Mouse (Mus musculus) liver, postnatal 0 days (tissue): ENCODE data around the gene Pacrg. TPM values are rescaled to one million over a fixed set of nuclear protein-coding genes. Genes with fewer than 3 reads are reported as not detected.

Experiments used
- ATAC-seq: fragments of 200-750 bp; cut with Nextera tagmentation; 2 replicates; pipeline ENCODE4 v1.8.0; 2017; ENCODE audit warnings: mild to moderate bottlenecking, moderate library complexity
- DNase-seq: peaks from one replicate; pipeline ENCODE4 v3.0.0-alpha.2; 2016
- H3K27ac ChIP-seq: fragments of 300-500 bp; sonication (generic); 2 replicates; pipeline ENCODE4 v1.5.1; 2014; ENCODE audit warnings: antibody characterized with exemption, moderate library complexity, mild to moderate bottlenecking, low read depth
- H3K27me3 ChIP-seq: fragments of 300-500 bp; sonication (generic); 2 replicates; pipeline ENCODE4 v1.6.1; 2014; ENCODE audit warnings: low read length, control low read depth, mixed read lengths; ENCODE audit not compliant: insufficient read depth
- H3K36me3 ChIP-seq: fragments of 300-500 bp; sonication (generic); replicated peaks from 2 replicates; pipeline ENCODE4 v1.6.1; 2014; ENCODE audit warnings: mild to moderate bottlenecking, control low read depth, low read length, moderate library complexity, mixed read lengths; ENCODE audit not compliant: insufficient read depth
- H3K4me1 ChIP-seq: fragments of 300-500 bp; sonication (generic); 2 replicates; pipeline ENCODE4 v1.6.1; 2014; ENCODE audit warnings: antibody characterized with exemption, mild to moderate bottlenecking, control low read depth; ENCODE audit not compliant: insufficient read depth
- H3K4me2 ChIP-seq: fragments of 300-500 bp; sonication (generic); 2 replicates; pipeline ENCODE4 v1.6.1; 2014; ENCODE audit warnings: low read depth, mild to moderate bottlenecking, low read length, moderate library complexity, mixed read lengths
- H3K4me3 ChIP-seq: fragments of 300-500 bp; sonication (generic); 2 replicates; pipeline ENCODE4 v1.5.1; 2014; ENCODE audit warnings: low read depth, low read length
- H3K9ac ChIP-seq: fragments of 300-500 bp; sonication (generic); replicated peaks from 2 replicates; pipeline ENCODE4 v1.6.1; 2014; ENCODE audit warnings: mild to moderate bottlenecking, moderate library complexity
- H3K9me3 ChIP-seq: fragments of 300-500 bp; sonication (generic); 2 replicates; pipeline ENCODE4 v1.6.1; 2016; ENCODE audit warnings: mild to moderate bottlenecking, control low read depth, low read length, mixed read lengths
- CTCF ChIP-seq: sonication (generic); IDR thresholded peaks from 2 replicates; pipeline ENCODE4 v1.5.1; 2016; ENCODE audit warnings: antibody characterized with exemption, low read depth
- EP300 ChIP-seq: IDR thresholded peaks from 2 replicates; pipeline ENCODE4 v1.6.1; 2016; ENCODE audit warnings: antibody characterized with exemption, low read depth, mild to moderate bottlenecking
- WGBS: fragments of 180-500 bp; shearing (Covaris S2); extraction: QIAGEN DNeasy Blood & Tissue Kit; methylation state at CpG from one replicate; pipeline ENCODE4 v1.1.7; 2014; ENCODE audit not compliant: insufficient replicate concordance; 5-methylcytosine and 5-hydroxymethylcytosine counted together
- polyA plus RNA-seq: library from polyadenylated mRNA; unstranded; fragments of >200 nt; fragmentation: Nextera tagmentation; extraction: Ambion mirVana; gene quantifications from 2 replicates; pipeline ENCODE4 v1.2.1, GENCODE M21; 2015

The Pacrg gene
- polyA plus RNA-seq, 1 experiment from 2014 or later: not detected

DNA sequence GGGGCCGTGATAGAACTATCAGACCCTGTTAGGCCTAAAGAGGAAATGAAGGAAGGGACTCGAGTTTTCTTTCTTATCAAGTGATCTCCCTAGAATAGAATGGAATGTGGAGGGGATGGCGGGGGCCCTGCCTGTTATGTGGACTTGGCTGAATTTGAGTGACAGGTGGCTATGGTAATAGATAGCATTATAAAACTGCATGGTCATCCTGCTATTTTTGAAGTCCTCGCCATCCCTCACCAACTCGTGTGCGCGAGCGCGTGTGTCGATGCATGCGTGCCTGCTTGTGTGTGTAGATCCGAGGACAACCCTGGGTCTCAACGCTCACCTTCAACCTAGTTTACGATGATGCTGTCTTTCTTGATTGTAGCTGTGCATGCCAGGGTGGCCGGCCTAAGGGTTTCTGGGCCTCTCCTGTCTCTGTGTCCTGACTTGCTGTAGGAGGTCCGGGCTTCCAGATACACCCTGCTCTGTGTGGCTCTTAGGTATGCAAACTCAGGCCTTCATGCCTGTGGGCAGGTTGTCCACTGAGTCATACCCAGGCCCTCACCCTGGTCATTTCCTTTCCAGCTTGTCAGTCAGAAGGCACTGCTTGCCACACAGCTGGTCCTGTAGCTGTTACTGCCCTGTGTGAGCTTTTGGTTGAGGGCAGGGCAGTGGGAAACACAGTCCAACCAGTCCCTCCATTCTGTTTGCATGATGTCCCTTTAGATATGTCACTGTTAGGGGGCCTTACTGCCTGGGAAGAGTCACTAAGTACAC lies 287.6 kb downstream of the Pacrg start:
- 83% methylated on average over 16 of the region's 16 CpGs for WGBS
- Histone ChIP-seq H3K27ac (no peak overlapping the region), H3K36me3 (no peaks in the 10 kb centered on the region), H3K4me3 (no peak overlapping the region), H3K4me2 (no peak overlapping the region), H3K9ac (no peak overlapping the region), H3K27me3 (no peaks in the 10 kb centered on the region), H3K4me1 (0 out of 2 replicates have a peak, but pooled peaks cover 2% of the 10 kb centered on the region), H3K9me3 (no peaks in the 10 kb centered on the region)
- DNase-seq: no peak
- TF ChIP-seq CTCF (no peak), EP300 (no peak)
- ATAC-seq: no peak

DNA sequence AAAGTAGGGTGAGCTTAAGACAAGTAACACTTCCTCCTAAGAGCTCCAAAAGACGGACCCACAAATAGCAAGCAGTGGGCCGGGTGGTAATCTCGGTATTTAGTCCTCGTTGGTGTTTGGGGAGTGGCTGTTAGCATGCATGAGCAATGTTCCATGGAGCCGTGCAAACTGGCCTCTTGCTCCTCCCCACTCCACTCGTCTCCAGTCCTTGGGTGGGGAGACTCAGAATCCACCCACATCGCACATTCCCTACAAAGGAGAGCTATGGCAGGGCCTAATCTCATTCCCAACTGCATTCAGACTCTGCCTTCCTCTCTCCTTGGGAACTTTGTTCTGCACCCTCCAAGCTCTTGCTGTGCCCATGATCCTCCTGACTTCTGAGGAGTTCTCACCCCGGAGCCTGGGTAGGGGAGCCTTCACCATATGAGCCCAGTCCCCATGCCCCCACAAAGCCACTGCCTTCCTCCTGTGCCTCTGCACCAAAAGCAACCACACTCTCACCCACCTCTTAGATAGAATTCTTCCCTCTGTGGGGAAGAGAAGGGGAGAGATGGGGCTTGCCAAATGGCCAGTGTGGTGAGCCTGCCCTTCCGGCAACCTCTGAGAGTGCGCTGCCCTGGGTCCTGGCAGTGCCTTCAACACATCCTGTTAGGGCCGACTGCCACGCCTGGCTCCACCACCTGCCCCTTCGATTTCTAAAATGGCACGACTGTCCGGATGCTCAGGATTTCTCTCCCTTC lies 289.2 kb downstream of the Pacrg start:
- no peak overlapping the region for H3K4me3 ChIP-seq
- DNase-seq: no peak
- no peaks in the 10 kb centered on the region for H3K9me3 ChIP-seq
- WGBS: 72% methylated on average over 15 of the region's 15 CpGs
- ATAC-seq: no peak
- no peak for TF ChIP-seq CTCF
- TF ChIP-seq EP300: no peak
- no peaks in the 10 kb centered on the region for H3K27me3 ChIP-seq
- no peaks in the 10 kb centered on the region for H3K4me1 ChIP-seq
- H3K27ac ChIP-seq: no peak overlapping the region
- no peaks in the 10 kb centered on the region for H3K36me3 ChIP-seq
- H3K4me2 ChIP-seq: no peak overlapping the region
- no peak overlapping the region for H3K9ac ChIP-seq

DNA sequence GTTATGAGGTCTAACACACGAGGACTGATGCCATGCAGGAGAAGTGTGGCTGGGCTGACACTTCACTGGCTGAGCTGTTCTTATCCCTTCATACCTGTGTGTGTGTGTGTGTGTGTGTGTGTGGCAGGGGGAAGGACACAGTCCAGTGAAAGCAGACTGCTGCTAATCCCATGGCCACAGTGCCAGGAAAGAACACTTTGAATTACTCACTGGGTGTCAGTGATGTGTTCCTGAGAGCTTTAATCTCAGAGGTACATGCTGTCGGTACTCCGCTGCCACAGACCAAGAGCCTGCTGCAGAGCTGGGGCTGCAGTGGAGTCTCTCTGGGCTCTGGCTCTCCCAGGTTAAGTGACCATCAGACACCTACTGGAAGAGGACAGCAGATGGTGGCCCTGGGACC lies 290.3 kb downstream of the Pacrg start:
- H3K27me3 ChIP-seq: no peaks in the 10 kb centered on the region
- H3K36me3 ChIP-seq: no peaks in the 10 kb centered on the region
- WGBS: 72% methylated on average over 3 of the region's 3 CpGs
- no peaks in the 10 kb centered on the region for H3K4me1 ChIP-seq
- DNase-seq (no peak), ATAC-seq (no peak)
- H3K9me3 ChIP-seq: no peaks in the 10 kb centered on the region
- no peak for TF ChIP-seq EP300
- no peak for TF ChIP-seq CTCF
- H3K4me2 ChIP-seq: no peak overlapping the region
- H3K27ac ChIP-seq: no peak overlapping the region
- H3K9ac ChIP-seq: no peak overlapping the region
- H3K4me3 ChIP-seq: no peak overlapping the region

DNA sequence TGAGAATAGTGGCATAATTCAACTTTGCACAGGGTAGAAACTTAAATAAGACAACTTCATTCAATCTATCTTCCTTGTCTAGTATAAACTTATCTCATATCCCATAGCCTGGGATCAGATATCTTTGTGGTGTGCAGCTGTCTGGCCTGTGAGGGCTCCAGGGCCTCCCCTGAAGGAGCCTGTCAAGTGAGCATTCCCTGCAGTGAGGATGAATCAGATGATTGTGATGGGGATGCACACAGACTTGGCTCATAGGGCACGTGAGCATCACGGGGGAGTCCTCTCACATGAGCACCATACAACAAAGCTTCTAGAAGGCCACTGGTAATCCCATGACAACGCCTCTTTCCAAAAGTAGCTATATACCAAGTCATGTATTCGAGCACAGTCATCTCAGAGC lies 291.1 kb downstream of the Pacrg start:
- no peaks in the 10 kb centered on the region for H3K4me1 ChIP-seq
- 65% methylated on average over 4 of the region's 4 CpGs for WGBS
- no peaks in the 10 kb centered on the region for H3K36me3 ChIP-seq
- DNase-seq: no peak
- TF ChIP-seq CTCF: no peak
- no peak overlapping the region for H3K4me2 ChIP-seq
- H3K9ac ChIP-seq: no peak overlapping the region
- ATAC-seq: no peak
- no peak overlapping the region for H3K27ac ChIP-seq
- no peak overlapping the region for H3K4me3 ChIP-seq
- no peaks in the 10 kb centered on the region for H3K9me3 ChIP-seq
- no peaks in the 10 kb centered on the region for H3K27me3 ChIP-seq

DNA sequence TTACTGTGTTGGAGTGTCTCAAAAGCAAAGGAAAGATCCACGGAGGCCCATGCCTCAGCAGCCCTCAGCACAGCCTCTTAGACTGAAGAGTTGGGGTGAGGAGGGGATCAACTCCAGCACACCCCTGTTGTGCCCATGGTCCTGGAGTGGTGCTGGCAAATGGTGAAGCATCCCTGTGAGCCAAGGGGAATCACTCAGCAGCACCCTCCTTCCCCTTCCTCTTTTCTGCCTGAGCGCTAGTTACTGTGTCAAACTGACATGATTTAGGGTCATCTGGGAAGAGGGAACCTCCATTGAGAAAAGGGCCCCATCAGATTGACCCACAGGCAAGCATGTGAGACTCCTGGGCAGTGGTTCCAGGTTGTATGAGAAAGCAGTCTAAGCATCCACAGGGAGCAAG lies 299.3 kb downstream of the Pacrg start:
- Histone ChIP-seq H3K27me3 (no peaks in the 10 kb centered on the region), H3K27ac (no peak overlapping the region), H3K36me3 (no peaks in the 10 kb centered on the region), H3K4me1 (no peaks in the 10 kb centered on the region), H3K4me2 (no peak overlapping the region), H3K4me3 (no peak overlapping the region), H3K9me3 (no peaks in the 10 kb centered on the region), H3K9ac (no peak overlapping the region)
- WGBS: 52% methylated on average over 2 of the region's 2 CpGs
- DNase-seq: no peak
- ATAC-seq: no peak
- TF ChIP-seq EP300 (no peak), CTCF (no peak)

DNA sequence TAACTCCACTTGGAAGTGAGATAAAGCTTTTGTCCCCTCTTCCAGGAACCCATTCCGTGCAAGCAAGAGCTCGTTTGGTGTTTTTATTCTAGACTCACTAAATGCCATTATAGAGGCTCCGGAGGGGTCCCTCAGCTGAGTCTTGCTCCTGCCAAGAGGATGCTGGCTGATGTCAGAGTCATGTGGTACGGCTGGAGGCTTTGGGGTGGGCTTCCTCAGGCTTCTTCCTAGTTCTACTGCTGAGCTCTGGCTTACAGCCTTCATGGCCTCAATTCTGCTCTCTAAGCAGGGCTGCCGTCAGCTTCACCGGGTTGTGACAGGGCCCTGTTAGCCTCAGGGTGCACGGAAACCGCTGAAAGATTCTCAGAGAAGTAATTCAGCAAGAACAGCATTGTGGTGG lies 305.9 kb downstream of the Pacrg start:
- Histone ChIP-seq H3K27me3 (no peaks in the 10 kb centered on the region), H3K36me3 (no peaks in the 10 kb centered on the region), H3K9ac (no peak overlapping the region), H3K27ac (no peak overlapping the region), H3K4me1 (no peaks in the 10 kb centered on the region), H3K4me3 (no peak overlapping the region), H3K9me3 (no peaks in the 10 kb centered on the region), H3K4me2 (no peak overlapping the region)
- ATAC-seq (no peak), DNase-seq (no peak)
- 71% methylated on average over 8 of the region's 8 CpGs for WGBS
- TF ChIP-seq CTCF (no peak), EP300 (no peak)
